Mouse (Mus musculus): ENCODE results near the gene Inha.

Gene Inha

GRCm38 (mm10) chr1:75517984-75518383 is 11.1 kb downstream of the Inha start:
- in situ Hi-C loops (cut with MboI, MseI): no loop called here

GRCm38 (mm10) chr1:75518427-75518826 is 11.6 kb downstream of the Inha start:
- in situ Hi-C loops (cut with MboI, MseI): no loop called here

GRCm38 (mm10) chr1:75519576-75519975 is 12.7 kb downstream of the Inha start:
- in situ Hi-C loops (cut with MboI, MseI): no loop called here

- in situ Hi-C loops (cut with MboI, MseI): loop anchor here (5.0 kb wide), 1 partner anchor 44 kb away; the partner anchor contains the start of genes Chpf and Tmem198
Measured at GRCm38 (mm10) chr1:75521321-75522031, 14.6 kb downstream of the Inha start, which contains the start of gene Stk11ip. Gene Stk11ip, plus strand, starts transcription at chr1:75521529.

GRCm38 (mm10) chr1:75524679-75525078 is 17.8 kb downstream of the Inha start:
- in situ Hi-C loops (cut with MboI, MseI): loop anchor here (5.0 kb wide), 1 partner anchor 47 kb away; the partner anchor contains the start of genes Chpf and Tmem198

GRCm38 (mm10) chr1:75530546-75530945 is 23.7 kb downstream of the Inha start:
- in situ Hi-C loops (cut with MboI, MseI): no loop called here

- in situ Hi-C loops (cut with MboI, MseI): no loop called here
Measured at GRCm38 (mm10) chr1:75532280-75533172, 25.6 kb downstream of the Inha start.

GRCm38 (mm10) chr1:75533325-75534252 is 26.7 kb downstream of the Inha start:
- in situ Hi-C loops (cut with MboI, MseI): no loop called here

GRCm38 (mm10) chr1:75537587-75537986 is 30.7 kb downstream of the Inha start:
- in situ Hi-C loops (cut with MboI, MseI): no loop called here

- in situ Hi-C loops (cut with MboI, MseI): no loop called here
Measured at GRCm38 (mm10) chr1:75538597-75539190, 31.8 kb downstream of the Inha start.

- in situ Hi-C loops (cut with MboI, MseI): no loop called here
Measured at GRCm38 (mm10) chr1:75541496-75541895, 34.6 kb downstream of the Inha start.

GRCm38 (mm10) chr1:75544351-75544750 is 37.5 kb downstream of the Inha start:
- in situ Hi-C loops (cut with MboI, MseI): no loop called here

- in situ Hi-C loops (cut with MboI, MseI): no loop called here
Measured at GRCm38 (mm10) chr1:75545965-75546956, 39.4 kb downstream of the Inha start, which contains the start of gene Slc4a3. Gene Slc4a3, plus strand, starts transcription at chr1:75546266.

GRCm38 (mm10) chr1:75547351-75547750 is 40.5 kb downstream of the Inha start:
- in situ Hi-C loops (cut with MboI, MseI): no loop called here

- in situ Hi-C loops (cut with MboI, MseI): no loop called here
Measured at GRCm38 (mm10) chr1:75548083-75548482, 41.2 kb downstream of the Inha start.

GRCm38 (mm10) chr1:75548871-75549270 is 42.0 kb downstream of the Inha start:
- in situ Hi-C loops (cut with MboI, MseI): no loop called here

GRCm38 (mm10) chr1:75549289-75550279 is 42.7 kb downstream of the Inha start:
- in situ Hi-C loops (cut with MboI, MseI): loop anchor here (5.0 kb wide), 1 partner anchor 57 kb away; no protein-coding TSS in a partner anchor

GRCm38 (mm10) chr1:75550586-75550985 is 43.7 kb downstream of the Inha start:
- in situ Hi-C loops (cut with MboI, MseI): loop anchor here (5.0 kb wide), 1 partner anchor 58 kb away; no protein-coding TSS in a partner anchor

Measured in regulatory T cell (primary cell).